Mouse (Mus musculus) mesoderm, embryonic 11.5 days (tissue): ENCODE measurements around the gene Ndufb10.

ENCODE experiments used
- DNase-seq: peaks from one replicate; pipeline ENCODE4 v3.0.0-alpha.2; 2012; ENCODE audit warnings: low read depth, low spot score

Gene Ndufb10

DNA sequence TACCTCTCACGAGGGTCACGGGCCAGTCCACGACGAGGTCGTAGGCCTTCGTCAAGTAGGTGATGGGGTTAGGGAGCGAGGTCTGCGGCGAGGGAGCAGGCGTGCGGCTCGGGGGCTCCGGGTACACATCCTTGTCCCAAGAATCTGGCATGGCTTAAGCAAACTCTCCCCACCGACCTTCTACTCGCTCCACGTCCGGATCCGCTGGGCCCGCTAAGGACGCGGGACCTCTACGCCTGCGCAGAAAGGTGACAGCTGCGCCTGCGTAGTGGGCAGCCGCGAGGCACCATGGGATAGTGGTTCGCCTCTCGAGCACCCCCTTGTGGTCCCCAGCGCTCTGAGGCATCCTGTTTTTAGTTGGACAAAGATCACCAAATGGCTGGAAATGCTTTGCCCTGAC, at the start of gene Ndufb10:
Gene Ndufb10, minus strand, starts transcription at position 295 of the 400 bp plus-strand sequence.
- DNase-seq: peak; percentile 97

DNA sequence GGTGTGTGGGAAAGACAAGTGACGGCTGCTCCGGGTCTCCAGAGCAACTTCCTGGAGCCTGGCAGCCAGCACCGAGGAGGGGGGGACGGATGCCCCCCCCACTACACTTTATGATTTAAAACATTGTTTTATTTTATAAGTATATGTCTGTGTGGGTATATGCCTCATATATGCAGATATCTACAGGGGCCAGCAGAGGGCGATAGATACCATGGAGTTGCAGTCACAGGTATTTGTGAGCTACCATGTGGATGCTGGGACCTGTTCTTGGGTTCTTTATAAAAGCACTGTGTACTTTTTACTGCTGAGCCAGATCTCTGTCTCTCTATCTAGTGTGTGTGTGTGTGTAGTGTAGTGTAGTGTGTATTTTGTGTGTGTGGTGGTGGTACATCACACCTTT, 49.0 kb upstream of the Ndufb10 start:
- no peak for DNase-seq

DNA sequence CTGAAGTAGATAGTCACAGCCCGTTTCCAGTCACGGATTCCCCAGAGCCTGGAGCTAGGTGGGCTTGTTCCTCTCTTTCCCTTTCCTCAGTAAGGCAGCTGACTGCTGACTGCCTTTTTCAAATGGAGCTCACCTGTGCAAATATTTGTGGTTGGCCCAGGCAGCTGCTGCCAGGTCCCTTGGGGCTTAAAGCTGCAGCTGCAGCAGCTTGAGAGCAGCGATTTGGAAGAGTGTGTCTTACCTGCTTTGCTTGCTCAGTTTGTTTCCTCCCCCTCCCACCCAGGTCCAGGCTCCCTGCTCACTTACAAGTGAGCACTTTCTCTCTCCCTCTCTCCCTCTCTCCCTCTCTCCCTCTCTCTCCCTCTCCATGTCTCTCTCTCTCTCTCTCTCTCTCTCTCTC, 44.9 kb upstream of the Ndufb10 start:
- no peak for DNase-seq

DNA sequence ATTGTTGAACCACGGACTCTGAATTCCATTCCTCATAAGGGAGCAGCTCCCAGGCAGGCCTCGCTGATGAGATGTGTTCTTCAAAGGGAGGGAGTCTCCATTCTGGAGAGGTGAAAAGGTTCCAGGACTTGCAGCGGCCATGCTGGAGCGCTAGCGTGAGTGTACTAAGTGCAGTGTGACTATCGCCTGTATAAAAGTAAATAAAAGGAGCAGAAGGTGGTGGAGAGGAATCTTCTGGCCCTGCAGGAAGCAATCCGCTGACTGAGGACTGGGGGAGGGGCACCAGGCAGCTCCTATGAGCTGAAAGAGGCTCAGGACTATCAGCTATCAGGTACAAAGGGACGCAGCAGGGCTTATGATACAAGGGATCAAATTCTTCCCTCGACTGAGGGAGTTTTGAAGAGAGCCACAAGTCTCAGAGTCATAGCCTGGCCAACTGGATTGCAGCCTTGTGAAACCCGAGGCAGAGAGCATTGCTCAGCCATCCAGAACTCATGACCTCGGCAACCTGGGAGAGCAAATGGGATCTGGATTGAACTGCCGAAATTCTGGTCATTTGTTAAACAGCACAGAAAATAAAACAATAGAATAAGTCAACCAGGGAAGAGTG, 42.1 kb upstream of the Ndufb10 start:
- DNase-seq: no peak

DNA sequence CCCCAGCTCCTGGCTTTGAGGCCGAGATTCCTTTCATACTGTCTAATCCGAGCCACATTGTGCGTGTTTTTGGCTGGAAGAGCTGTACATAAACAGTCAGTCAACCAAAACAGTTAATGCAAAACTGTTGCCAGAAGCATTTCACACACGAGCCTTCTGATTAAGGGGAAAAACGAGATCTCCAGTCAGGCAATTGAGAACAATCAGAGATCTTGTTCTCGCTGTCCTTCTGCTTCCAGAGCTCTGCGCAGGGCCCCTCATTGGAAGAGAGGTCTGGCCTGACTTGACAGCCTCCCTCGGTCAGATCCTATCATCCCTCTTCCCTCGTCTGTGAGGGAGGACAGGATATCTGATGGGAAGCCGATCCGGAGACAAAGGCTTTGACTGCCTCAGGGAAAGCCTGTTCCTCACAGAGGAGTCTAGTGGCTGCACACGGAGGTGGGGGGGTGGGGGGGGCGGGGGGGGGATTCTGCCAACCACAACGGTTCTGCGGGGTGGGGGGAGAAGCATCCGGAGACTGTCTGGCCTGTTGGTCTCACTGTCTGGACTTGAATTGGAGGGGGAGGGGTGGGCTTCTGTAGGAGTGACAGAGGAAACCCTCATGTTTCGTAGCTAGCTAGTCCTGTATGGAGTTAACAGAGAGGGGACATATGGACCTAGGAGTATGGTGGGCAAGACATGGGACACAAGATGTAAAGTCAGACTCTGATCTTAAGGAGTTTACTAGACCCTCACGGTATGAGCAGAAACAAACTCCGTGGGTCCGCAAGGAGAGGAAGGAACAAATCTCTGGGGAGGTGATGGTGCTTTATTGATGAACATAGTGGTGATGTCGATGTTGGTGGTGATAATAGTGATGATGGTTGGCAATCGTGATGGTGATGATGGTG, 41.0 kb upstream of the Ndufb10 start:
- DNase-seq: peak; percentile 41

DNA sequence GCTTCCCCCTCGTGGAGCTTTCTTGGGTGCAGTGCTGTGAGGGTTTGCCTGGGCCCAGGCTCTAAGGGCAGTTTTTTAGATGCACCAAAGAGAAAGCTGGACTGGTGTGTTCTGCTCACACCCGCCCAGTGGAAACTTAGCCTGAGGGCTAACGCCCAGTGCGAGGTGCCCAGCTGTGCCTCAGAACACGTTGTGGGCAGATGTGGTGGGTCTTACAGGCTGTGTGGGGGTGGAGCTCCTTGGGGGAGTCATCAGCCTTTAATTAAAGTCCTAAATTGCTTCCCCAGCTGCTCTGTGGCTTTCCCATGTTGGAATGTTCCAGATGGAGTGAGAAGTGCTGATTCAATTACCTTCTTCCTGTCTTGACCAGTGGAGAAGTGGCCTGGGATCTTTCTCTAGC, 36.8 kb upstream of the Ndufb10 start:
- DNase-seq: no peak

DNA sequence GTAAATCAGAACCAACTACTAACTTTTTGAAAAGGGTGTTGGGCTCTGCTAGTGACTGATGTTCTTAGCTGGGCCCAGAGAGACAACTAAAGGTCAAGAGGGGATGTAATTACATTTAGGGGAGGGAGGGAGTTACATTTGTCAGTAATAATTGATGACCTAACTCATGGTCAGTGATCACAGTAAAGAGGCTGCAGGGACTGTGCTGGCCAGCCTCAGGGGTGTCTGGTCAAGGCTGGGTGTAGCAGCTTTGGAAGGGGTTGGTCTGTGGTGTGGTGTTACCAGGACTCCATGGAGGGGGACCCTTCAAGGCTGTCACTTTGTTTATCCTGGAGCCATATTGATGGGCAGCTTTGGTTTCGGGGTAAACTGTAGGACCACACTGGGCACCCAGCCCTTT, 33.1 kb upstream of the Ndufb10 start:
- DNase-seq: no peak

DNA sequence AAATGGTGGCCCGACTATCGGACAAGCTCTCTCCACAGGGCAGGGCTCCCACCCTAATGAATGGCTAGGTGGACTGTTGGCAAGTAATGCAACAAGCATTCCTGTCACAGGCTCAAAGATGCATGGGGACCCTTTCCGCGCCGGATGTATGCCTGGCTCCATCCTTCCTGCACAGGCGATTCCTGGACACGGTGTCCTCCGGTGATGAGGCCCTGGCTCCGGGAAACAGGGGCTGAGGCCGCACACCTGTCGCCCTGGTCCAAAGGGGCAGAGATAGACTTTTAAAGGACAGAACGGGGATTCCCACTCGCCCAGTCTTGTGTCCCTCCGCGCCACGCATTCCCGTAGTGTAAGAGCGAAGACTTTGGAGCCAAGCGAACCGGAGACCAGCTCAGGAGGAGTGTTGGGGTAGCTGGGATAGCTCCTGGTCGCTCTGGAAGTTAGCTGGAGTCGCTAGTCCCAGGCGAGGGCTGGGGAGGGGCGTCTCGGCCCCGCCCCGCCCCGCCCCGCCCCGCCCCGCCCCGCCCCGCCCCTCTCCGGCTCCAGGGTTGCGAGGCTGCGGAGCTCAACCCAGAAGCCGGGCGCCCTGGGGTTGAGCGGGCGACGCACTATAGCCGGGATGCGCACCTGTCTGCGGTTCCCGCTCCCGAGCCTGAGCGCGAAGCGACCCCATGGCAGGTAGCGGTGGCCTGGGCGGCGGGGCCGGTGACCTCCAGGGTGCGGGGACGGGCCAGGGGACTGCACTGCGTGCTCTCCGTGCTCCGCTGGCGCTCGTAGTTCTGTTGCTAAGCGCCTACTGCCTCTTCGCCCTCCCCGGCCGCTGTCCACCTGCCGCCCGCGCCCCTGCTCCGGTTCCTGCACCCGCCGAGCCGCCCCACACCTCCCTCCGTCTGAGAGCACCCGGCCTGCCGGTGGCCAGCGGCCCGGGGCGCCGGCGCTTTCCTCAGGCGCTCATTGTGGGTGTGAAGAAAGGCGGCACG, 28.4 kb upstream of the Ndufb10 start, which contains the start of gene Hs3st6:
Gene Hs3st6, plus strand, starts transcription at position 574 of the 980 bp plus-strand sequence.
- no peak for DNase-seq

DNA sequence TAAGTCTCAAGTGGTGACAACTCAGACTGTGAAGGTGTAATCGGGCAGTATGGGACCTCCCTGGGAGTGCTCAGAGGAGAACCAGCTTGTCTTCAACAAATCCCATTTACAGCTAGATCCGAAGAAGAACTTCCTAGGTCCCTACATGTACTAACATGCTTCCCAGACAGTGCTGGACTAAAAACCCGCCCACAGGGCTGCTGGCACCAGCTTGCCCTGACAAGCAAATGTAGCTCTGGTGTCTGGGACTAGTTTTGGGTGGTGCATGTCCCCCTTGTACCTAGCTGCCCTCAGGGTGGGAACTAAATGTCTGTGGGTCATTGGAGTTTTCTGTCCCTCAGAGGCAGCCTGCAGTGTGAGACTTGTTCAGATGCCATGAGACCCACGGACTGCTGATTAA, 27.2 kb upstream of the Ndufb10 start:
- no peak for DNase-seq

DNA sequence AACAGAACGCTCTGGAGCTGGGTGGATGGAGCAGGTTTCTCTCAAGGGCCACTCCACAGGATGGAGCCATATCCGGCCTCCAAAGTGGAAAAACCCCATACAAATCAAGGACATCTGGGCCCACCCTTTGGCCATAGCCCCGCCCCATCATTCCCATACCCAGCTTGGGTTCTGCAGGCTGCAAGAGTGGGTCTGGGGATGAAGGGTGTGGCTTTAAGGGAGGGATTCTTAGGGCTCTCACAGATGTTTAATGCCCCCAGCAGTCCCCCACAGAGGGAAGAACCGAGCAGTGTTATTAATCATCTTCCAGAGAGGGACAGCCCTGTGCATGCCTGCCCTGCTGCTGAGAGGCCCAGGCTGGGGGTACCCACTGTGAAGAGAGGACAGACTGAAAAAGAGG, 22.7 kb upstream of the Ndufb10 start:
- DNase-seq: no peak

DNA sequence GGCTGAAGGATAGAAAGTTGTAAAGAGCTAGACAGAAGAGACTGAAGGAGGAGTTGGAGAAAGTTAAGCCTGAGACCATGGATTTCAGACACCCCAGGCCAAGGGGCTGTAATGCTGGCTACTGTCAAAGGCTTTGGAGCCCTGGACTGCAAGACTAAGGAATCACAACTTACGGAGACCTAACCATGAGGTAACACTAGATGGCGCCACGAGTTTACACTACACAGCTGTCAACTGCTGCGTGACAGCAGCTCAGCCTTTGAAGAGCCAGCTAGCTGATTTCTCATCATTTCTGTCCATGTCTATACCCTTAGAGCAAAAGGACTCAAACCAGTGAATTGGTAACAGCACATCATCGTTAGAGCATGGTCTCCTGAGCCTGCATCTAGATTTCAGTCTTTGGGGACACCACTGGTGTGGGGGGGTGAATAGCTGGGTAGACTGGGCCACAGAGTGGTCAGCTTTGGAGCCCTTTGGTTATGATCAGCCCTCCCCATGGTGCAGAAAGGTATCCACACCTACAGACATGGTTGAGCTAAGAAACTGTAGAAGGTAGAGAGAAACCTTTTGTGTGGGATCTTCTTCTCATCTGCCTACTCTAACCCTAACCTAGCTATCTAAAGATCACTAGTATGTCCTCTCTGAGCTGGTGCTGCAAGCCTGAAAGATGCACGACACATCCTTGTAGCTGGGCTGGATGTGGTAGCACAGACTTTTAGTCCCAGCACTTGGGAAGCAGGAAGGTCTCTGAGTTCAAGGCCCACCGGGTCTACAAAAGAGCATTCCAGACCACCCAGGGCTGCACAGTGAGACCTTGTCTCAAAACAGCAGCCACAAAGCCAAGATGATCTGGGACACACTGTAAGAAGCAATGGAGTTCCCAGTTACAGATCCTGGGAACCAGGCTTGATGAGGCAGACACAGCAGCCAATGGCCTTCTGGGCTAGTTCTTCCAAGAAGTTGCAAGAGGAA, 21.5 kb upstream of the Ndufb10 start:
- DNase-seq: peak; percentile 92

DNA sequence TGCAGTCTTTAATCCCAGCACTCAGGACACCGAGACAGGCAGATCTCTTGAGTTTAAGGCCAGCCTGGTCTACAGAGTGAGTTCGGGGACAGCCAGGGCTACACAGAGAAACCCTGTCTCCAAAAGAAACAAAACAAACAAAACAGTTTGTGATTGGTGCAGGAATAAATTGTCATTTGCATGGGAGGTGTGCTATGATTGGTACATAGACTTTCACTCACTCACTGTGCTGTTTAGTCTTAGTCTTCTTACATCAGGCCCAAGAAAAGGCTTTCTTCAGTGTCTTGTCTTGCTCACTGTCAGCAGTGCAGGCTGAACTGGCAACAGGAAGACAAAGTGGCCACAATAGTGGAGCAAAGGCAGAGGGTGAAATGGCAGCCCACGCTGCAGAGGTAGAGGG, 20.1 kb upstream of the Ndufb10 start:
- no peak for DNase-seq

DNA sequence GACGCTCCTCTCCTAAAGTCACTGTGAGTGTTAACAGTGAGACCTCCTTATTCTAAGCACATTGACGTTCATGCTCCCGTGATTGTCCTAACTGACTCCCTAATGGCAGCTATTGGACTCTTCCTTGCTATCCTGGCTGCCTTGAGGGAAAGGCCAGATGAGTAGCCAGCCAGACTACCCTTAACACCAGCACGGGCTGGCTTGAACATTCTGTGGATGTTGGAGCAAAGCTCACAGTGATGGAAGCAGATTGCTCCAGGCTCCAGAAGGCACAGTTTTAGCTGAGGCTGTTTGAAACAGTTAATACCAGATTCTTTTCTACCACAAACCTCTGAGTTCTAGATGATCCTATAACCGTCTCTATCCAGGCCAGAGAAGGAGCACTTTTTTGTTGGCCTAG, 19.6 kb upstream of the Ndufb10 start:
- DNase-seq: no peak

DNA sequence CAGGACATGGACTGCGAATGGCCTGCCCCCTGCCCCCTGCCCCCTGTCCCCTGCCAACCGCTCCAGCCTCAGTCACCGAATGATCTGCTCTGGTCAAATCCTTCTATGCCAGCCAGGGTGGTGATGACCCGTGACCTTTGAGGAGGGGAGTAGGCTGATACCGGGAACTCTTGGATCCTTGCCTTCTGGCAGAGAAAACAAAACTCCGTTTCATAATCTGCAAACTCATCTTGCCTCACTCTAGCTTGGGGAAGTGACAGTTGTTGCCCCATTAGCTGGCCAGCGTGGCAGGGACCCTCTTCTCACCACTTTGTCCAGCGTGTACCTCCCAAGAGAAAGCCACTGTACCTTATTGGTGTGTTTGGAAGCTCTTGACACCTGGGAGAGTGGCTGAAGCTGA, 18.0 kb upstream of the Ndufb10 start:
- DNase-seq: no peak

DNA sequence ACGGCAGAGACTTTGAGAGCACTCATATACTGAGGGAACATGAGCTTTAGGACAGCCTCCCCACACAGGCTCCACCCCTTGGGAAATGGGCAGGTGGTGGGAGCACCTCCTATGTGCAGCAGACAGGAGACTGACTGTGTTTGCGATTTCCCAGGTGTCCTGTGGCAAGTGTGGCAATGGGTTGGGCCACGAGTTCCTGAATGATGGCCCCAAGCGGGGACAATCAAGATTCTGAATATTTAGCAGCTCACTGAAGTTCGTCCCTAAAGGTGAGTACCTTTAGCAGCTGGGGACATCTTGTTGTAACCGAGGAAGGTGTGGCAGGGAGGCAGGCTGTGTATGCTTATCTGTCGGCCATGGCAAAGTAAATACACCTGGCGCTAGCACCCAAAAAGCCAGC, 15.6 kb upstream of the Ndufb10 start:
- no peak for DNase-seq

DNA sequence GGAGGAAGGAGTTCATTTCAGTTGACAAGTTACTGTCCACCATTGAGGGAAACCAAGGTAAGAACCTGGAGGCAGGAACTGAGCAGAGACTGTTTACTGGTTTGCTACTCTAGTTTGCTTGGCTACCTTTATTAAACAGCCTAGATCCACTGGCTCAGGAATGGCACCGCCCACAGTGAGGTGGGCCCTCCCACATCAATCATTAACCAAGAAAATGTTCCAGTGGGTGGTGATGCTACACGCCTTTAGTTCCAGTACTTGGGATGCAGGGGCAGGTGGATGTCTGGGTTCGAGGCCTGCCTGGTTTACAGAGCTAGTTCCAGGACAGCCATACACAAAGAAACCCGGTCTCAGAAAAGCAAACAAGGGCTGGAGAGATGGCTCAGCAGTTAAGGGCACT, 14.0 kb upstream of the Ndufb10 start:
- no peak for DNase-seq

DNA sequence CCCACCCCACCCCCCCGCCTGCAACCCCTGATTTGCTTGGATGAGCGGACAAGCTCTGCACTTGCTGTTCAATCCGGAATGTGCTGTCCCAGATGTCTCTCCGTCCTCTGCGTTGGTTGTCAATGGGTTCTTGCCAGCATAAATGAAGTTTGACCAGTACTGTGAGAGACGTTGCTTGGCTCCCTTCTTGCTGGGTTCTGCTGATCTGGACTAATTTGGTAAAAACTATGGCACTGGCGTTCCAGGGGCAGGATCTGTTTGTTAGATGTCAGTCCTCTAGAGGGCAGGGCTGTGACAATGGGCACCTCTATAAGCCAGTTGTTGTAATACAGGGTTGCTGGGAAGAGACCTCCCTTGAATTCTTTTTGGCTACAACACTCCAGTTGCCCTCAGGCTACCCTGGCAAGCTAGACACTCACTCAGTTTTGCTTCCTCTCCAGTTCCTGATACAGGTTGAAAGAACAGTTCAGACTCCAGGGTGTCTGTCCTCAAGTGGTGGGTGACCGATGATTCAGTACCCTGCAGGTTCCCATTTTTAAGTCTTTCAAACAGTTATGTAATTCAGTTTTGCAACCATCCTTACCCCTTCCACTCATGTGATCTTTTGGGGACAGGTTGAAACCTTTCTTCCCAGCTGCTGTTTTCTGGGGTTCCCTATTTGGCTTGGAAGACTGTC, 13.0 kb upstream of the Ndufb10 start:
- DNase-seq: no peak

DNA sequence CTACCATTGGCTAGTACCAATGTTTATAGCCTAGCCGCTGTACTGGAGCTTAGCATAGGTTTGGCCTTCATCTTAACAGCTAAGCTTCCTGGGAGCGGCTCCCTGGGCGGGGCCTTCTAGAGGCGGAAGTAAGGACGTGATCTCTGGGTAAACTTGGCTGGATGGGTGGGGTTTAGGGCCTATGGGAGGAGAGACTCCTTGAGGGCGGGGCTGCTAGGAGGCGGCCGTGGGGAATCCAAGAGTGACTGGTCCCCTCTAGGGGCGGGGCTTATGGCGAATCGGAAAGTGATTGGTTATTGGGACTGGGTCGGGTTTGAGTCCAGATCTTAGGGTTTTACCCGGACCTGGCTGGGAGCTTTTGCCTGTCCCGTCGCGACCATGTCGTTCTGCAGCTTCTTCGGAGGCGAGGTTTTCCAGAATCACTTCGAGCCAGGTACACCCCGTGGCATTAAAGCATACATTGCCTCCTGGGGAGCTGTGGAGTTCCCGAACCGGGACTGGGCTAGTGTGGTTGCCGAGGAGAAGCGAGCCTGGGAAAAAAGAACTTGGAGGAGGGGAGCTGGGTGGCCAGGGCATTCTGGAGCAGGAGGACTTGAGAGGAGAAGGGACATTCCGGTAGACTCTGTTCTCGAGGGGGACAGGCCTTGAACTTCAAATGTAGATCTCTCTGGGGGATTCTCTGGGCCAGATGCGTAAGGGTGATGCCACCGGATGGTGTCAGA, 12.2 kb upstream of the Ndufb10 start, which contains the start of gene Msrb1:
Gene Msrb1, plus strand, starts transcription at position 313 of the 722 bp plus-strand sequence.
- DNase-seq: peak; percentile 96

DNA sequence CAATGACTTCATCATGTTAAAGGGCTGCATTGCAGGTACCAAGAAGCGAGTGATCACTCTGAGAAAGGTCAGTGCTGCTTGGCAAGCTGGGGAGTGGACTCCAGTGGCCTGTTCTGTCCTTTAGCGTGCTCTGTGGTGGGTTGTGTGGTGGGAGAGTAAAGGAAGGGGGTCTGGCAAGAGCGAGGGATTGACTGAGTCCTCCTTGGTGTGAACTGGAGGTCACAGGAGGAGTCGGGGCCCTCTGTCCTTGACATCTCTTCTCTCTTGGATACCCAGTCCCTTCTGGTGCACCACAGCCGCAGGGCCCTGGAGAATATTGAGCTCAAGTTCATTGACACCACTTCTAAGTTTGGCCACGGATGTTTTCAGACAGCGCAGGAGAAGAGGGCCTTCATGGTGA, 11.2 kb upstream of the Ndufb10 start:
- DNase-seq: no peak
